Mouse (Mus musculus): ENCODE results near the gene Maml3.

DNA sequence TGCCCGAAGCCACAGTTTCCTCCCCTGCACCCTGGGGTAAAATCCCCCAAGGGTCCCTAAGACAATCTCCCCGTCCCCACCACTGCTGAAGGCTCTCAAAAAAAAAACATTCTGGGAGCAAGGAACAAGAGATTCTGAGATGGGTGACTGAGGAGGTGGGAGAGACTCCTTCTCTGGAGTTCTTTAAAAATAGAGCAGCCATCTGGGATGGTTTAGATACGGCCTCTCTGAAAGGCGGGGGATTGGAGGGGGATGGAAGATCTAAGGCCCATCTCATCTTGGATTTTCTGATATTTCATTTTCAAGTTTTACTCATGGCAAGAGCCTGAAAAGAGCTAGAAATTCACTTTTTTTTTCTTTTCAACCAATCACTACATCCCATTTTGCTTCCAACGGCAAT lies 219.4 kb downstream of the Maml3 start:
- TF ChIP-seq CTCF (IDR thresholded peaks at IDR 0.05; ENCODE audit: low read depth) (no peak), EP300 (IDR thresholded peaks at IDR 0.05; ENCODE audit: low read depth) (no peak)
